Mouse (Mus musculus) kidney, embryonic 16.5 days (tissue): ENCODE measurements around the gene Wdr59. TPM values are rescaled to one million over a fixed set of nuclear protein-coding genes. Genes with fewer than 3 reads are reported as not detected.
A peak's percentile ranks its signal among the peaks of the same experiment; 100 is the strongest.
"Not testable (repeated sequence)": the region's sequence is repeated elsewhere in the genome, so short reads cannot be mapped to it uniquely, and the experiment has no call there.

Experiments used
- ATAC-seq: fragments of 200-750 bp; cut with Nextera tagmentation; 2 replicates; pipeline ENCODE4 v1.8.0; 2017; ENCODE audit warnings: moderate TSS enrichment; ENCODE audit not compliant: low FRiP score, low TSS enrichment
- H3K27ac ChIP-seq: fragments of 300-500 bp; sonication (generic); 2 replicates; pipeline ENCODE4 v1.5.1; 2014; ENCODE audit warnings: low read length
- H3K27me3 ChIP-seq: fragments of 300-500 bp; sonication (generic); 2 replicates; pipeline ENCODE4 v1.6.1; 2014; ENCODE audit warnings: low read length, control low read depth, mixed read lengths; ENCODE audit not compliant: insufficient read depth
- H3K36me3 ChIP-seq: fragments of 300-500 bp; sonication (generic); 2 replicates; pipeline ENCODE4 v1.6.1; 2014; ENCODE audit warnings: low read length, control low read depth, mixed read lengths; ENCODE audit not compliant: insufficient read depth
- H3K4me1 ChIP-seq: fragments of 300-500 bp; sonication (generic); 2 replicates; pipeline ENCODE4 v1.6.1; 2014; ENCODE audit warnings: low read length, control low read depth, mixed read lengths; ENCODE audit not compliant: insufficient read depth
- H3K4me2 ChIP-seq: fragments of 300-500 bp; sonication (generic); replicated peaks from 2 replicates; pipeline ENCODE4 v1.6.1; 2014; ENCODE audit warnings: low read depth, low read length
- H3K4me3 ChIP-seq: fragments of 300-500 bp; sonication (generic); 2 replicates; pipeline ENCODE4 v1.5.1; 2014; ENCODE audit warnings: mild to moderate bottlenecking, low read length
- H3K9ac ChIP-seq: fragments of 300-500 bp; sonication (generic); replicated peaks from 2 replicates; pipeline ENCODE4 v1.6.1; 2014; ENCODE audit warnings: low read length
- H3K9me3 ChIP-seq: fragments of 300-500 bp; sonication (generic); 2 replicates; pipeline ENCODE4 v1.6.1; 2016; ENCODE audit warnings: low read length, control low read depth
- WGBS: fragments of 180-500 bp; shearing (Covaris S2); extraction: QIAGEN DNeasy Blood & Tissue Kit; methylation state at CpG from one replicate; pipeline ENCODE4 v1.1.7; 2014; 5-methylcytosine and 5-hydroxymethylcytosine counted together
- polyA plus RNA-seq: library from polyadenylated mRNA; unstranded; fragments of >200 nt; fragmentation: Nextera tagmentation; extraction: Ambion mirVana; gene quantifications from 2 replicates; pipeline ENCODE4 v1.2.1, GENCODE M21; 2015

Wdr59 gene
- polyA plus RNA-seq, 1 experiment from 2014 or later, result 7.8 TPM

DNA sequence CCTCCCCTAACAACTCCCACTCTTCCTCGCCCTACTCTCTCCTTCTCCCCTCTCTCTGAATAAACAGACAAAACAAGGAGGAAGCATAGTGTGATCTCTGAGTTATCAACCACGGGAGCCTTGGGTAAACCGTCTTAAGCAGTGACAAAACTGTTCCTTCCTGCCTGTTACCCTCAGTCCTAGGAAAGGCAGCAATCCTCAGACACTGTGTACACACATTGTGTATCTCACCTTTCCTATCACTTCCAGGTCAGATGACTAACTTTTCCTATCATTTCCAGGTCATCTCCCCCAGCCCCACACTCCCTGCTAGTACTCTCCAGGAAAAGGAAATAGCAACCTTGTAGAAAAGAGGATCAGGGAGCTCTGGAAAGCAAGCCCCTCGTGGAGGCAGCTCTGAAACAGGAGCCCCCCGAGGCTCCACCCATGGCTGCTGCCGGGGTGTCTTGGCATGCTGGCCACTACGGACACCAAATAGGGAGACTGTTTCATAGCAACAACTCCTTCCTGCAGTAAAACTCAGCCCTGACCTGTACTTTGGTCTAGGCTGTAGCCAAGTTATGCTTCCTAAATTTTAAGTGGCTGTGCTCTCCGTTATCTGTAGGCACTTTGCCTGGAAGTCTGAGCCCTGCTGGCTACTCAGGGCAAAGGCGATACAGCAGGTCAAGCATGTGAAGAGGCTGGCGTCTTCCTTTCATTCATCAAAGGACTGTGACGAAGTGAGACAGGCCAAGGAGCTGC, 20.0 kb downstream of the Wdr59 start:
- Histone ChIP-seq H3K4me2 (no peak overlapping the region), H3K36me3 (peaks cover 28% of the 10 kb centered on the region), H3K4me1 (no peaks in the 10 kb centered on the region), H3K27me3 (no peaks in the 10 kb centered on the region), H3K9me3 (no peaks in the 10 kb centered on the region), H3K27ac (no peak overlapping the region), H3K9ac (no peak overlapping the region), H3K4me3 (no peak overlapping the region)
- WGBS, result 26% methylated on average over 11 of the region's 11 CpGs
- no peak; the same call in 1 of the 2 replicates for ATAC-seq

DNA sequence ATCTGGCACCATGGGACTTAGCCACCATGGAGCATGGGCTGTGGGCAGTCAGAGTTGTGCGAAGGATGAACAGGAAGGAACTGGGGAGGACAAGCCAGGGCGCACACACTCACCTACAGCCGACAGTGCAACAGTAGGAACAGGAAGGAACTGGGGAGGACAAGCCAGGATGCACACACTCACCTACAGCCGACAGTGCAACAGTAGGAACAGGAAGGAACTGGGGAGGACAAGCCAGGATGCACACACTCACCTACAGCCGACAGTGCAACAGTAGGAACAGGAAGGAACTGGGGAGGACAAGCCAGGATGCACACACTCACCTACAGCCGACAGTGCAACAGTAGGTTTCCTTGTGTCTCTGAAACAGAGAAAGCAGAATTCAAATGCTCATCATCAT, 23.6 kb downstream of the Wdr59 start:
- ATAC-seq, H3K4me3 ChIP-seq, H3K4me1 ChIP-seq, H3K27ac ChIP-seq, H3K4me2 ChIP-seq, H3K9ac ChIP-seq, H3K9me3 ChIP-seq, H3K27me3 ChIP-seq: not testable (repeated sequence)
- peaks cover 28% of the 10 kb centered on the region for H3K36me3 ChIP-seq
- WGBS, result 73% methylated on average over 4 of the region's 6 CpGs

DNA sequence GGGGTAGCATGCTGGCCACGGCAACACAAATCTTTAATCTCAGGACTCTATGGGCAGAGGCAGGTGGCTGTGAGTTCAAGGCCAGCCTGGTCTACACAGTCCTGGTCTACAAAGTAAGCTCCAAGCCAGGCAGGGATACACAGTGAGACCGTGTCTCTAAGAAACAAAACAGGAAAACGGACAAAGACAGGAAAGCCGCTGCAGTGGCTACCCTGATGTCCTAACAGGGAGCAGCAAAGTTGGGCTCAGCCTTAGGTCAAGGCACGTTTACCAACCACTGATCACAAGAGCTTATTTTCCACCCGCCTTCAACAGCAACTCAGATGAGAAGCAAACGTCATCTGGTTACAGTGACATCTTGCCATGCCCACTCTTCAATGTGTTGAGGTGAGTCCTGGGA, 25.6 kb downstream of the Wdr59 start:
- no peak overlapping the region for H3K4me3 ChIP-seq
- H3K27me3 ChIP-seq, result no peaks in the 10 kb centered on the region
- no peaks in the 10 kb centered on the region for H3K9me3 ChIP-seq
- H3K4me1 ChIP-seq, result no peaks in the 10 kb centered on the region
- WGBS, result 80% methylated on average over 7 of the region's 7 CpGs
- no peak overlapping the region for H3K4me2 ChIP-seq
- no peak overlapping the region for H3K9ac ChIP-seq
- no peak for ATAC-seq
- peaks cover 35% of the 10 kb centered on the region for H3K36me3 ChIP-seq
- no peak overlapping the region for H3K27ac ChIP-seq

- no peak overlapping the region for H3K4me3 ChIP-seq
- no peaks in the 10 kb centered on the region for H3K27me3 ChIP-seq
- H3K36me3 ChIP-seq, result peaks cover 16% of the 10 kb centered on the region; the same call in 1 of the 2 replicates
- H3K9ac ChIP-seq, result no peak overlapping the region
- H3K27ac ChIP-seq, result no peak overlapping the region
- no peak overlapping the region for H3K4me2 ChIP-seq
- ATAC-seq, result no peak
- WGBS, result 90% methylated on average over 3 of the region's 3 CpGs
- no peaks in the 10 kb centered on the region for H3K4me1 ChIP-seq
- no peaks in the 10 kb centered on the region for H3K9me3 ChIP-seq
Observed at GRCm38 (mm10) chr8:111493176-111493575, 28.7 kb downstream of the Wdr59 start.

GRCm38 (mm10) chr8:111492508-111492907, 29.4 kb downstream of the Wdr59 start:
- Histone ChIP-seq H3K27me3 (no peaks in the 10 kb centered on the region), H3K4me1 (no peaks in the 10 kb centered on the region), H3K9me3 (no peaks in the 10 kb centered on the region), H3K36me3 (peaks cover 12% of the 10 kb centered on the region; the same call in 1 of the 2 replicates), H3K27ac (no peak overlapping the region), H3K4me3 (no peak overlapping the region), H3K9ac (no peak overlapping the region), H3K4me2 (no peak overlapping the region)
- no peak for ATAC-seq
- WGBS, result 89% methylated on average over 9 of the region's 9 CpGs

GRCm38 (mm10) chr8:111491191-111491590, 30.7 kb downstream of the Wdr59 start:
- ATAC-seq, result no peak
- no peaks in the 10 kb centered on the region for H3K4me1 ChIP-seq
- no peak overlapping the region for H3K4me2 ChIP-seq
- H3K27me3 ChIP-seq, result no peaks in the 10 kb centered on the region
- no peaks in the 10 kb centered on the region for H3K9me3 ChIP-seq
- H3K36me3 ChIP-seq, result peaks cover 17% of the 10 kb centered on the region; the same call in 1 of the 2 replicates
- no peak overlapping the region for H3K27ac ChIP-seq
- no peak overlapping the region for H3K4me3 ChIP-seq
- 77% methylated on average over 7 of the region's 7 CpGs for WGBS
- H3K9ac ChIP-seq, result no peak overlapping the region

- Histone ChIP-seq H3K4me2 (no peak overlapping the region), H3K9me3 (no peaks in the 10 kb centered on the region), H3K27me3 (no peaks in the 10 kb centered on the region), H3K4me3 (no peak overlapping the region), H3K4me1 (no peaks in the 10 kb centered on the region), H3K36me3 (peaks cover 18% of the 10 kb centered on the region), H3K9ac (no peak overlapping the region), H3K27ac (no peak overlapping the region)
- 47% methylated on average over 10 of the region's 10 CpGs for WGBS
- ATAC-seq, result peak; percentile 57; the same call in 1 of the 2 replicates
Observed at GRCm38 (mm10) chr8:111490034-111490591, 31.8 kb downstream of the Wdr59 start.

DNA sequence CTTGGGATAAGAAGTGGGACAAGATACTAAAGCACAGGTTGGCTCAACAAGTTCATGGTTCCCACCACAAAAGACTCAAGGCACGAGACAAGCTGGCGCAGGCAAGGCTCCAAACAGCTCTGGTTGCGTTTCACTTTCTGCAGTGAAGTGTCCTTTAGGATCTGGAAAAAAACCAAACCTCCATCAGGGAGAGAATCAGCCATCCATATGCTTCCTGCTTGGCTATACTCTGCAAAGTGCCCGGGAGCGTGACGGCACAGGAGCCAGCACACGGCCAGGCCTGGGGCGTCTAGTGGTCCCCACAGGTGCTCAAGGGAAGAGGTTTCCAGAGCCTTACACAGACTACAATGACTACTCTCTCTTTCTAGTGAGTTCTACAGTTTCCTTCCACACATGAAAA, 41.2 kb downstream of the Wdr59 start:
- H3K4me1 ChIP-seq, result no peaks in the 10 kb centered on the region
- peaks cover 4% of the 10 kb centered on the region; the same call in 1 of the 2 replicates for H3K9me3 ChIP-seq
- no peaks in the 10 kb centered on the region for H3K27me3 ChIP-seq
- no peak overlapping the region for H3K4me3 ChIP-seq
- no peak for ATAC-seq
- H3K36me3 ChIP-seq, result peaks cover 37% of the 10 kb centered on the region
- H3K9ac ChIP-seq, result no peak overlapping the region
- H3K4me2 ChIP-seq, result no peak overlapping the region
- H3K27ac ChIP-seq, result no peak overlapping the region
- WGBS, result 89% methylated on average over 8 of the region's 8 CpGs

DNA sequence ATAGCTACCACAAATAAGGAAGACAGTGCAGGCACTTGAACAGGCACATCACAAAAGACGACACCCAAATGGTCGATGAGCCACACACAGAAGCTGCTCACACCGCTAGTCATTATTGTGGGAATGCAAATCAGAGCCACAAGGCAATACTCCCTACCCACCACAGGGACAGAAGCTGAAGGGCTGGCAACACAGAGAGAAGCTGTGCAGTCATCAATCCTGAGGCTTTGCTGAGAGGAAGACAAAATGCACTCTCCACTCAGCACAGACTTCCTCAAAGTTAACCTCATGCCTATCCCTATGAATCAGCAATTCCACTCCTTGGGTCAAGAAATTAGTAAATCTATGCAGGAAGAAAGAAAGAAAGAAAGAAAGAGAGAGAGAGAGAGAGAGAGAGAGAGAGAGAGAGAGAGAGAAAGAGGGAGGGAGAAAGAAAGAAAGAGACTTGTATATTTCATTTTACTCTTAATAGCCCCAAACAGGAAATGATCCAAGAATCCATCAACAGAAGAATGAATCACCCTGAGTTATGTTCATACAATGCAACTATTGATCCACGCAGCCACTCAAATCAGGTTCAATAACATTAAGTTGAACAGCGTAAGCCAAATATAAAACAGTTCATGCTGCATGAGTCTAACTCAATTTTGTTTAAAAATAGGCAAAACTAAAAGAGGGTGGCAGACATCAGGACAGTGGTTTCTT, 44.0 kb downstream of the Wdr59 start:
- H3K4me3 ChIP-seq, result no peak overlapping the region
- no peak overlapping the region for H3K4me2 ChIP-seq
- no peak for ATAC-seq
- 79% methylated on average over 5 of the region's 5 CpGs for WGBS
- H3K9me3 ChIP-seq, result peaks cover 4% of the 10 kb centered on the region; the same call in 1 of the 2 replicates
- no peaks in the 10 kb centered on the region for H3K4me1 ChIP-seq
- no peak overlapping the region for H3K27ac ChIP-seq
- H3K9ac ChIP-seq, result no peak overlapping the region
- H3K27me3 ChIP-seq, result no peaks in the 10 kb centered on the region
- H3K36me3 ChIP-seq, result peaks cover 25% of the 10 kb centered on the region
